Mouse (Mus musculus) heart, embryonic 12.5 days (tissue): ENCODE data around the gene Adamtsl1. TPM values are rescaled to one million over a fixed set of nuclear protein-coding genes. Genes with fewer than 3 reads are reported as not detected.

Experiments used
- ATAC-seq: fragments of 200-750 bp; cut with Nextera tagmentation; 2 replicates; pipeline ENCODE4 v1.8.0; 2017; ENCODE audit warnings: moderate TSS enrichment, moderate library complexity; ENCODE audit not compliant: insufficient number of reproducible peaks, low FRiP score
- H3K27ac ChIP-seq: fragments of 300-500 bp; sonication (generic); 2 replicates; pipeline ENCODE4 v1.5.1; 2016; ENCODE audit warnings: mild to moderate bottlenecking, moderate library complexity; ENCODE audit not compliant: poor library complexity, severe bottlenecking
- H3K27me3 ChIP-seq: fragments of 300-500 bp; sonication (generic); replicated peaks from 2 replicates; pipeline ENCODE4 v1.6.1; 2016; ENCODE audit warnings: mild to moderate bottlenecking, moderate library complexity
- H3K36me3 ChIP-seq: fragments of 300-500 bp; sonication (generic); 2 replicates; pipeline ENCODE4 v1.6.1; 2016; ENCODE audit warnings: mild to moderate bottlenecking, moderate library complexity
- H3K4me1 ChIP-seq: fragments of 300-500 bp; sonication (generic); replicated peaks from 2 replicates; pipeline ENCODE4 v1.6.1; 2016; ENCODE audit warnings: mild to moderate bottlenecking
- H3K4me2 ChIP-seq: fragments of 300-500 bp; sonication (generic); 2 replicates; pipeline ENCODE4 v1.6.1; 2016; ENCODE audit warnings: mild to moderate bottlenecking, moderate library complexity
- H3K4me3 ChIP-seq: fragments of 300-500 bp; sonication (generic); 2 replicates; pipeline ENCODE4 v1.5.1; 2016; ENCODE audit warnings: mild to moderate bottlenecking
- H3K9ac ChIP-seq: fragments of 300-500 bp; sonication (generic); 2 replicates; pipeline ENCODE4 v1.6.1; 2016; ENCODE audit warnings: mild to moderate bottlenecking, moderate library complexity
- H3K9me3 ChIP-seq: fragments of 300-500 bp; sonication (generic); replicated peaks from 2 replicates; pipeline ENCODE4 v1.6.1; 2016; ENCODE audit warnings: mild to moderate bottlenecking, moderate library complexity
- WGBS: fragments of 180-500 bp; shearing (Covaris S2); methylation state at CpG from one replicate; pipeline ENCODE4 v1.1.7; 2016; 5-methylcytosine and 5-hydroxymethylcytosine counted together
- polyA plus RNA-seq: library from polyadenylated mRNA; unstranded; fragments of >200 nt; fragmentation: Nextera tagmentation; extraction: Ambion mirVana; gene quantifications from 2 replicates; pipeline ENCODE4 v1.2.1, GENCODE M21; 2016

The Adamtsl1 gene
- polyA plus RNA-seq, 1 experiment from 2014 or later: 12.4 TPM

DNA sequence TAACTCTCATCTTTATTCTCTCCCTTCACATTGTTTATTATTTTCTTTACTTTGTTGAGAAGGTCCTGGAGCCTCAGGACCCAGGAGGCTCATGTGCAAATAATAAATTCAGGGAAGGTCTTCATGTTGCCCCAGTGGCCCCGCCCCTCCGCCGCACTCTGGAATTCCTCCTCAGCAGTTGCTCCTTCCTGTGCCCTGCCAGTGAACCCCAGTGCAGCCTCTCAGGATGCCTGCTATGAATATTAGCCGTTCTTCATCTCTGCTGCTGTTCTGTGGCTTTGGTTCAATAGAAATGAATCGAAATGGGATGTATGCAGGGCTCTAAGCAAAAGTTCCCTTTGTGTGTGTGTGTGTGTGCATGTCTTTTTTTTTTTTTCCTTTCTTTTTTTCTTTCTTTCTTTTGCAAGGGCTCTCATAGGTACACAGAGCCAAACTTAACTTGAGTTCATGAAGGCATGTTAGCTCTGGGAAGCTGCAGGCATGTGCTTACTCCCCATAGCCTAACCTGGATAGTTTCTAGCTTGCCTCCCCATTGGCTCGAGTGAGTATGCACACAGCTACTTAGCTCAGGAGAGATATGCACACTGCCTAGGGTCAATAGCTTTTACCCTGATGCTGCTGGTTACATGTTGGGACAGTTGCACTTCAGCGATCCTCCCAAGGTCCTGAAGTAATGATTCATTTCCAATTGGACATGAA lies 892.7 kb downstream of the Adamtsl1 start:
- Histone ChIP-seq H3K36me3 (no peaks in the 10 kb centered on the region), H3K4me3 (no peak overlapping the region), H3K27me3 (no peaks in the 10 kb centered on the region), H3K4me1 (peaks cover 22% of the 10 kb centered on the region), H3K4me2 (no peak overlapping the region), H3K9ac (no peak overlapping the region), H3K9me3 (no peaks in the 10 kb centered on the region), H3K27ac (no peak overlapping the region)
- WGBS: 63% methylated on average over 7 of the region's 7 CpGs
- no peak for ATAC-seq

GRCm38 (mm10) chr4:86407200-86407527 lies 893.2 kb downstream of the Adamtsl1 start:
- WGBS: 66% methylated on average over 3 of the region's 3 CpGs
- Histone ChIP-seq H3K36me3 (no peaks in the 10 kb centered on the region), H3K9ac (no peak overlapping the region), H3K4me2 (no peak overlapping the region), H3K27me3 (no peaks in the 10 kb centered on the region), H3K27ac (no peak overlapping the region), H3K4me1 (peaks cover 22% of the 10 kb centered on the region), H3K4me3 (no peak overlapping the region), H3K9me3 (no peaks in the 10 kb centered on the region)
- no peak for ATAC-seq

DNA sequence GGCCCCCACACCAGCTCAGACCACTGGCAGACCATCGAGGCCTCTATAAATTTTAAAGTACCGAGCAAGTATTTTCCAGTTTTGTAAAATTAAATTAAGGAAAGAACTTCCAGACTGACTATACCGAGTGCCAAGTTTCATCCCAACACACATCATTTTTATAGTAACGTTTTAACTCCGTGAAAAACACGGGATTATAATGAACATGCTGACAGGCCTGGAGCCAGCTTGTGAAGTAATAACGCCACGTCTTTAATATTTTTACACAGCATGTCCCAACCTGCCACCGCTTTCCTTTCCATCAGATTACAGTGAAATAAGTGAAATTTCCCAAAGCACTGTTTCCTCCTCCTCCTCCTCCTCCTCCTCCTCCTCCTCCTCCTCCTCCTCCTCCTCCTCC lies 894.4 kb downstream of the Adamtsl1 start:
- H3K9me3 ChIP-seq: no peaks in the 10 kb centered on the region
- no peaks in the 10 kb centered on the region for H3K27me3 ChIP-seq
- peaks cover 22% of the 10 kb centered on the region for H3K4me1 ChIP-seq
- H3K9ac ChIP-seq: no peak overlapping the region
- H3K36me3 ChIP-seq: no peaks in the 10 kb centered on the region
- no peak for ATAC-seq
- H3K27ac ChIP-seq: no peak overlapping the region
- H3K4me3 ChIP-seq: no peak overlapping the region
- no peak overlapping the region for H3K4me2 ChIP-seq
- 80% methylated on average over 9 of the region's 9 CpGs for WGBS

DNA sequence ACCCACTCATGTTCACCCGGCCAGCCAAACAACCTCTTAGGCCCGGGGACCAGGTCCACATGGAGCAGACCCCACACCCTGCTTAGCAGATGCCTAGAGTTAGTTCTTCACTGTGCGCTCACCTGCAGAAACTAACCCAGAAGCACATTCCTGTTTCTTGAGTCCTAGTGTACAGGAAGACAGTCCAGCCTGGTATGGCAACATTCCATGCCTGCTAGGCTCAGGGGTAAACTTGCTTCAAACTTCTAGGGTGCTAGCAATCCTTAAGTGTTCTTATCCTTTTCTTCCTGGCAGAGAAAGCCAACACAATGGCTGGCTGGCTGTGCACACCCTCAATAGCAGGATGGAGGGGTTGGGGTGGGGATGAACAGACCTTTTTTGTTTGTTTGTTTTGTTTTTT lies 897.0 kb downstream of the Adamtsl1 start:
- H3K4me2 ChIP-seq: no peak overlapping the region
- WGBS: 81% methylated on average over 3 of the region's 3 CpGs
- no peak overlapping the region for H3K4me3 ChIP-seq
- no peaks in the 10 kb centered on the region for H3K36me3 ChIP-seq
- H3K27ac ChIP-seq: no peak overlapping the region
- H3K9ac ChIP-seq: no peak overlapping the region
- H3K27me3 ChIP-seq: no peaks in the 10 kb centered on the region
- no peak for ATAC-seq
- no peaks in the 10 kb centered on the region for H3K9me3 ChIP-seq
- H3K4me1 ChIP-seq: peaks cover 13% of the 10 kb centered on the region

DNA sequence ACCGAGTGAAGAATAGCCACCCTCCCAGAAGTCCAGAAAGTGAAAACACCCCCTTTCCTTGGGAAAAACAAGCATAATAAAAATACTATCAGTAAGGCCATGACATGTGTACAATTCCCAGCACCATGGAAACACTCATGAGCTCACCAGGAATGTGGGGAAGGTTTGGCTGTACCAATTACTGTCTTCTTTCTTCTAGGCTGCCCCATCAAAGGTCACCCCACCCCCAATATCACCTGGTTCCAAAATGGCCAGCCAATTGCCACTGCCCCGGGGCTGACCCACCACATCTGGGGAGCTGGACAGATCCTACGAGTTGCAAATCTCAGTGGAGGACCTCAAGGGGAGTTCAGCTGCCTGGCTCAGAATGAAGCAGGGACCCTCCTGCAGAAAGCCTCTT lies 899.4 kb downstream of the Adamtsl1 start:
- no peak for ATAC-seq
- H3K4me3 ChIP-seq: no peak overlapping the region
- H3K9me3 ChIP-seq: no peaks in the 10 kb centered on the region
- H3K27ac ChIP-seq: no peak overlapping the region
- no peaks in the 10 kb centered on the region for H3K27me3 ChIP-seq
- no peak overlapping the region for H3K9ac ChIP-seq
- H3K36me3 ChIP-seq: no peaks in the 10 kb centered on the region
- 68% methylated on average over 3 of the region's 3 CpGs for WGBS
- H3K4me1 ChIP-seq: peaks cover 9% of the 10 kb centered on the region
- H3K4me2 ChIP-seq: no peak overlapping the region

DNA sequence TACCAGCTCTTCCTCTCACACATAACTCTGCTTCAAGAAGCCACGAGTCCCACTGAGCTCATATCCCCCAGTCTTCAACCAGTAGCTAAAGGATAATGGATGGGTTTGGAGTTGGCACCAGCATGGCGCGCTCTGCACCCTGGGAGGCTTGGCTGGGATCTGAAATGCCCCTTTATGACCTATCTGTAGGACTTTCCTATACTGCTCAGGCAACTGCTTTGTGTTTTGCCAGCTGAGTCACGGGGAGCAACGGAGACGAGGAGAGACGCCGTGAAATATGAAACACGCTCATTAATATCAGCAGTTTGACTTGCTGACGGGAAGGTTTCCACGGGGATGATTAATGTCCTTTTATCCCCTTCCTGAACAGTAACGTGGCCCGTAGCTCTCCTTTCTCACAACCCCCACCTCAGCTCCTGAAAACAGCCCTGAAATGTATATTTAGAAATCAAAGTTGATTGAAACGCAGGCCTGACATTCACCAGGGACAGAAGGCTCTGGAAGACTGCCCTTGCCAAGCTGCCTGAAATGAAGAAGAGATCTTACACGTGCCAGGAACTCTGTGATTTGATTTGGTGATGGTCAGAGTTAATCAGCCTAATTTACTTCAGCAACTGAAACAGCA lies 902.5 kb downstream of the Adamtsl1 start:
- Histone ChIP-seq H3K27ac (0 out of 2 replicates have a peak overlapping the region, but pooled peaks have one; percentile 24), H3K9ac (no peak overlapping the region), H3K9me3 (no peaks in the 10 kb centered on the region), H3K4me3 (no peak overlapping the region), H3K4me1 (peaks cover 9% of the 10 kb centered on the region), H3K27me3 (no peaks in the 10 kb centered on the region), H3K4me2 (no peak overlapping the region), H3K36me3 (no peaks in the 10 kb centered on the region)
- no peak for ATAC-seq
- 59% methylated on average over 15 of the region's 15 CpGs for WGBS

- H3K9me3 ChIP-seq: no peaks in the 10 kb centered on the region
Measured at GRCm38 (mm10) chr4:86422586-86422985, 908.6 kb downstream of the Adamtsl1 start.

DNA sequence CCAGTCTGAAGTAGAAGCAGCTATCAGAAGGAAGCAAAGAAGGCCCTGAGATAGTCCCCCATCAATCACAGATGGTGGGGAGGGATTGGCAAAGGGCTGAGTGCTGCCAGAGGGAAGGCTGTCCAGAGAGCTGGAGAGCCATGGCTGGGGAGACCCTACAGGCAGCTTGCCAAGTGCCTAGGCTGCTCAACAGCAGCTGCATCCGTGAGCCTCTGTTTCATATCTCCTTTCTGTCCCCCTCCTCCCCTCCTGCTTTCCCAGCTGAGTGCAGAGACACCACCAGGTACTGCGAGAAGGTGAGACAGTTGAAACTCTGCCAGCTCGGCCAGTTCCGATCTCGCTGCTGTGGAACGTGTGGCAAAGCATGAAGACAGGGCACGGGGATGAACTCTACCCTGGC lies 911.6 kb downstream of the Adamtsl1 start:
- Histone ChIP-seq H3K27ac (peak overlapping the region; percentile 23; the same call in 1 of the 2 replicates), H3K4me3 (no peak overlapping the region), H3K27me3 (no peaks in the 10 kb centered on the region), H3K9ac (no peak overlapping the region), H3K36me3 (0 out of 2 replicates have a peak, but pooled peaks cover 2% of the 10 kb centered on the region), H3K4me2 (no peak overlapping the region), H3K9me3 (no peaks in the 10 kb centered on the region), H3K4me1 (peaks cover 11% of the 10 kb centered on the region)
- WGBS: 45% methylated on average over 7 of the region's 7 CpGs
- ATAC-seq: peak; percentile 57

More at GRCm38 (mm10) chr4:86422586-86422985, 908.6 kb downstream of the Adamtsl1 start:
- Histone ChIP-seq H3K27ac (no peak overlapping the region), H3K36me3 (0 out of 2 replicates have a peak, but pooled peaks cover 2% of the 10 kb centered on the region), H3K27me3 (no peaks in the 10 kb centered on the region), H3K4me2 (no peak overlapping the region), H3K4me3 (no peak overlapping the region), H3K9ac (no peak overlapping the region), H3K4me1 (peaks cover 11% of the 10 kb centered on the region)
- ATAC-seq: no peak
- WGBS: 80% methylated on average over 6 of the region's 6 CpGs

DNA sequence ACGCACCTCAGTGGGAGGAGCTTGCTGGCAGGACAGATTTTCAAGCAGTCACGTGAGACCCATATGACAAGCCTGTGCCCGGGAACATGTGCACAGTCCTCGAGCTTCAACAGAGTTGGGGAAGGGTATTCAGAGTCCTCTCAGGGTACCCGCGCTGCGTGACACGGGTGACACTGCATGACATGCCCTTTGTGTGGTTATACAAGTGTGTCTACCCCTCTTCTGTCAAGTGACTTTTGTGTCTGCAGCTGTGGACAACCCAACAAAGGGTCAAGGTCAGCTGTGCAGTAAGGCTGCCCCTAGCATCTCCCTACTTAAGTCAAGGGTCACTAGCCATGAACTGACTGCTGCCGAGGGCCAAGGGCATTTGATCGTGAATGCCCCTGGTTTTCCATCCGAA lies 912.6 kb downstream of the Adamtsl1 start:
- Histone ChIP-seq H3K4me1 (peaks cover 11% of the 10 kb centered on the region), H3K4me2 (no peak overlapping the region), H3K27ac (no peak overlapping the region), H3K4me3 (no peak overlapping the region), H3K9me3 (no peaks in the 10 kb centered on the region), H3K9ac (no peak overlapping the region), H3K27me3 (no peaks in the 10 kb centered on the region), H3K36me3 (0 out of 2 replicates have a peak, but pooled peaks cover 2% of the 10 kb centered on the region)
- ATAC-seq: 0 out of 2 replicates have a peak, but pooled peaks have one; percentile 36
- 86% methylated on average over 11 of the region's 11 CpGs for WGBS

GRCm38 (mm10) chr4:86427312-86427711 lies 913.3 kb downstream of the Adamtsl1 start:
- peaks cover 11% of the 10 kb centered on the region for H3K4me1 ChIP-seq

DNA sequence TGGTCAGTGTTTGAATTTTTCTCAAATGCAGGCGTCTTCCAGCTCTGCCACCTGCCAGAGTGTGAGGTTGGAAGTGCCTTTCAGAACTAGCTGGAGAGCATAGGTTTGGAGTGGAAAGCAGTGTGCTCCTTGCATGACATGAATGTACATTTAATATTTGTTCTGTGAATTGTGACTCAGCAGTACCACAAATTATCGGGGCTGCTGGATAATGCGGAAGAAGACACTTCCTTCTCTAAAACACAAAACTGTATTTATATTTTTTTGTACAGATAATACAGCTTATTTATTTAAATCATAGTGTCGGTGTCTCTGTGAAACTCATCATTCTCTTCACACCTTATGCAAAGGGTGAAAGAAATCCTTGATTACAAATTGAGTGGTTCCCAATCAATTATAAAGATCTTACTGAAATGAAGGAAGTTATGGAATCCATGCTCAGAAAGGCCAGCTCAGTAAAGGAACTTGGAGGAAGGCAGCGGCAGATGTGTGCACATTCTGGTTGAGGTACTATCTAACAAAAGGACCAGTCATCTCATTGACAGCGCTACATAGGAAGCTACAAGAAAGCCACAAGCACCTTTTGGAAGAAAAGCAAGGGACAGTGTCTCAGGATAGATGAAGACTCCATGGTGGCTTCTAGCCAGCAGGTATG lies 914.2 kb downstream of the Adamtsl1 start:
- Histone ChIP-seq H3K4me1 (peaks cover 11% of the 10 kb centered on the region), H3K9ac (no peak overlapping the region), H3K9me3 (no peaks in the 10 kb centered on the region), H3K4me2 (no peak overlapping the region), H3K36me3 (0 out of 2 replicates have a peak, but pooled peaks cover 1% of the 10 kb centered on the region), H3K4me3 (no peak overlapping the region), H3K27me3 (no peaks in the 10 kb centered on the region), H3K27ac (no peak overlapping the region)
- ATAC-seq: no peak
- WGBS: 81% methylated on average over 6 of the region's 6 CpGs

More at GRCm38 (mm10) chr4:86427312-86427711, 913.3 kb downstream of the Adamtsl1 start:
- 46% methylated on average over 5 of the region's 5 CpGs for WGBS
- Histone ChIP-seq H3K9ac (no peak overlapping the region), H3K4me2 (no peak overlapping the region), H3K4me3 (no peak overlapping the region), H3K36me3 (0 out of 2 replicates have a peak, but pooled peaks cover 2% of the 10 kb centered on the region), H3K9me3 (no peaks in the 10 kb centered on the region), H3K27me3 (no peaks in the 10 kb centered on the region), H3K27ac (no peak overlapping the region)
- ATAC-seq: no peak
